Mouse (Mus musculus) CH12.LX (cell line): Measurements from ENCODE around the gene Ccdc142. TPM values are rescaled to one million over a fixed set of nuclear protein-coding genes. Genes with fewer than 3 reads are reported as not detected.

Source experiments
- DNase-seq: peaks from one replicate; pipeline ENCODE4 v3.0.0-alpha.2; 2013; ENCODE audit errors: extremely low read depth
- H3K27ac ChIP-seq: 2 replicates; pipeline ENCODE4 v1.5.1; 2012; ENCODE audit warnings: low read depth, mild to moderate bottlenecking, control low read depth, moderate library complexity; ENCODE audit not compliant: insufficient read depth
- H3K27me3 ChIP-seq: replicated peaks from 2 replicates; pipeline ENCODE3; 2012; ENCODE audit warnings: inconsistent platforms
- H3K36me3 ChIP-seq, 2 experiments: replicated peaks in 1 of 2; 2 replicates each; pipeline versions ENCODE3 to v1.6.1; 2012; ENCODE audit warnings: inconsistent platforms in 1 of 2, low read length in 1 of 2, mild to moderate bottlenecking in 1 of 2, mixed read lengths in 1 of 2, moderate library complexity in 1 of 2; ENCODE audit not compliant: control insufficient read depth in 1 of 2, insufficient read depth in 1 of 2
- H3K4me1 ChIP-seq, 2 experiments: 2 replicates each; pipeline ENCODE4 v1.6.1; 2012; ENCODE audit warnings: inconsistent platforms in 1 of 2, moderate library complexity in 1 of 2; ENCODE audit not compliant: insufficient read depth in 2 of 2, control insufficient read depth in 1 of 2
- H3K4me2 ChIP-seq: 2 replicates; pipeline ENCODE4 v1.6.1; 2012; ENCODE audit warnings: low read depth, mild to moderate bottlenecking, control low read depth; ENCODE audit not compliant: poor library complexity, insufficient read depth, severe bottlenecking
- H3K4me3 ChIP-seq, 3 experiments: fragments of 150-350 bp in 1 of 3; sonication (generic) in 1 of 3; replicated peaks in 1 of 3; 2 replicates each; pipeline versions ENCODE3 to v1.5.1; 2011 to 2012; ENCODE audit warnings: low read depth in 2 of 3, low read length in 2 of 3, mild to moderate bottlenecking in 2 of 3, moderate library complexity in 2 of 3, control low read depth in 1 of 3, improper control_type of control experiment in 1 of 3, inconsistent platforms in 1 of 3, mixed read lengths in 1 of 3; ENCODE audit not compliant: poor library complexity in 1 of 3
- H3K79me2 ChIP-seq: replicated peaks from 2 replicates; pipeline ENCODE4 v1.6.1; 2012; ENCODE audit warnings: mild to moderate bottlenecking, moderate library complexity; ENCODE audit not compliant: control insufficient read depth, poor library complexity, insufficient read depth, severe bottlenecking; ENCODE audit errors: extremely low read depth
- H3K9ac ChIP-seq: 2 replicates; pipeline ENCODE4 v1.6.1; 2012; ENCODE audit warnings: low read depth, mild to moderate bottlenecking, control low read depth, moderate library complexity; ENCODE audit not compliant: insufficient read depth
- H3K9me3 ChIP-seq: replicated peaks from 2 replicates; pipeline ENCODE3; 2012; ENCODE audit warnings: low read length, inconsistent platforms, mixed read lengths
- BHLHE40 ChIP-seq: IDR thresholded peaks from 2 replicates; pipeline ENCODE4 v1.6.1; 2011; ENCODE audit warnings: mild to moderate bottlenecking, low read depth, low read length, improper control_type of control experiment
- CHD2 ChIP-seq: IDR thresholded peaks from 2 replicates; pipeline ENCODE4 v1.6.1; 2011; ENCODE audit warnings: low read length, improper control_type of control experiment
- CTCF ChIP-seq, 2 experiments: IDR thresholded peaks in 1 of 2; conservative IDR thresholded peaks in 1 of 2; 2 replicates each; pipeline ENCODE4 v1.5.1; 2011 to 2012; ENCODE audit warnings: low read depth in 2 of 2, low read length in 2 of 2, improper control_type of control experiment in 1 of 2, inconsistent platforms in 1 of 2, mild to moderate bottlenecking in 1 of 2, moderate library complexity in 1 of 2
- E2F4 ChIP-seq: IDR thresholded peaks from 2 replicates; pipeline ENCODE4 v1.6.1; 2011; ENCODE audit warnings: low read depth, low read length, improper control_type of control experiment; ENCODE audit not compliant: insufficient replicate concordance
- EP300 ChIP-seq: IDR thresholded peaks from 2 replicates; pipeline ENCODE4 v1.6.1; 2011; ENCODE audit warnings: low read length, improper control_type of control experiment
- HCFC1 ChIP-seq: IDR thresholded peaks from 2 replicates; pipeline ENCODE4 v1.6.1; 2012; ENCODE audit warnings: low read depth, mild to moderate bottlenecking, inconsistent platforms, low read length, improper control_type of control experiment
- IRF4 ChIP-seq: IDR thresholded peaks from 2 replicates; pipeline ENCODE4 v1.6.1; 2014; ENCODE audit warnings: low read depth, mild to moderate bottlenecking, inconsistent platforms, low read length, improper control_type of control experiment
- JUN ChIP-seq: IDR thresholded peaks from 2 replicates; pipeline ENCODE4 v1.6.1; 2011; ENCODE audit warnings: low read depth, mild to moderate bottlenecking, low read length, improper control_type of control experiment, moderate library complexity; ENCODE audit not compliant: insufficient read depth
- KAT2A ChIP-seq: IDR thresholded peaks from 2 replicates; pipeline ENCODE4 v1.6.1; 2012; ENCODE audit warnings: low read length, improper control_type of control experiment, inconsistent platforms; ENCODE audit not compliant: insufficient replicate concordance
- MAX ChIP-seq: IDR thresholded peaks from 2 replicates; pipeline ENCODE4 v1.6.1; 2011; ENCODE audit warnings: low read length, improper control_type of control experiment
- MAZ ChIP-seq: IDR thresholded peaks from 2 replicates; pipeline ENCODE4 v1.6.1; 2012; ENCODE audit warnings: low read depth, mild to moderate bottlenecking, inconsistent platforms, low read length, improper control_type of control experiment, moderate library complexity
- MXI1 ChIP-seq: IDR thresholded peaks from 2 replicates; pipeline ENCODE4 v1.6.1; 2011; ENCODE audit warnings: mild to moderate bottlenecking, low read depth, low read length, improper control_type of control experiment
- MYC ChIP-seq: IDR thresholded peaks from 2 replicates; pipeline ENCODE4 v1.6.1; 2011; ENCODE audit warnings: low read depth, mild to moderate bottlenecking, improper control_type of control experiment, low read length
- PAX5 ChIP-seq: IDR thresholded peaks from 2 replicates; pipeline ENCODE4 v1.6.1; 2012; ENCODE audit warnings: low read length, inconsistent platforms, mixed read lengths
- POLR2AphosphoS2 ChIP-seq: IDR thresholded peaks from 2 replicates; pipeline ENCODE4 v1.6.1; 2011; ENCODE audit warnings: low read depth, low read length, improper control_type of control experiment
- RAD21 ChIP-seq: IDR thresholded peaks from 2 replicates; pipeline ENCODE4 v1.6.1; 2011; ENCODE audit warnings: low read depth, mild to moderate bottlenecking, low read length, improper control_type of control experiment, moderate library complexity
- RCOR1 ChIP-seq: conservative IDR thresholded peaks from 2 replicates; pipeline ENCODE4 v1.6.1; 2012; ENCODE audit warnings: low read depth, mild to moderate bottlenecking, inconsistent platforms, low read length, improper control_type of control experiment
- TBP ChIP-seq: conservative IDR thresholded peaks from 2 replicates; pipeline ENCODE4 v1.6.1; 2011; ENCODE audit warnings: low read depth, low read length, improper control_type of control experiment
- USF2 ChIP-seq: conservative IDR thresholded peaks from 2 replicates; pipeline ENCODE4 v1.6.1; 2011; ENCODE audit warnings: low read depth, low read length, improper control_type of control experiment
- ZC3H11A ChIP-seq: IDR thresholded peaks from 2 replicates; pipeline ENCODE4 v1.6.1; 2012; ENCODE audit warnings: low read depth, mild to moderate bottlenecking, inconsistent platforms, low read length, improper control_type of control experiment
- ZKSCAN1 ChIP-seq: IDR thresholded peaks from 2 replicates; pipeline ENCODE4 v1.6.1; 2012; ENCODE audit warnings: low read depth, inconsistent platforms, low read length, improper control_type of control experiment, borderline replicate concordance
- ZMIZ1 ChIP-seq: IDR thresholded peaks from 2 replicates; pipeline ENCODE4 v1.6.1; 2012; ENCODE audit warnings: low read depth, mild to moderate bottlenecking, inconsistent platforms, low read length, improper control_type of control experiment
- ZNF384 ChIP-seq: IDR thresholded peaks from 2 replicates; pipeline ENCODE4 v1.6.1; 2012; ENCODE audit warnings: low read depth, low read length, improper control_type of control experiment, inconsistent platforms
- dilution Hi-C: fragments of 300-500 bp; cut with MboI; formaldehyde crosslinking; loops from 2 replicates; pipeline ENCODE4 v1.14.3; 2020; ENCODE audit warnings: low sequenced_read_pairs; ENCODE audit not compliant: extremely low pct_unique_long_range_greater_than_20kb, extremely low pct_ligation_motif_present
- in situ Hi-C: fragments of 300-500 bp; cut with MboI; formaldehyde crosslinking; loops from 3 replicates; pipeline ENCODE4 v1.14.3; 2019; ENCODE audit warnings: low sequenced_read_pairs, low pct_ligation_motif_present, low pct_unique_long_range_greater_than_20kb, mixed read lengths
- polyA plus RNA-seq: library from polyadenylated mRNA; unstranded; fragments of >175 nt; gene quantifications from 2 replicates; pipeline ENCODE4 v1.2.1, GENCODE M21; 2012; ENCODE audit warnings: low read depth; ENCODE audit not compliant: insufficient read length
- total RNA-seq, 2 experiments: library from RNA; depleted of rRNA; stranded (reverse); fragments of 300-350 nt in 1 of 2; fragments of >200 nt in 1 of 2; gene quantifications; 2 replicates each; pipeline ENCODE4 v1.2.3; 2012 to 2014

Ccdc142 gene
- total and polyA plus RNA-seq, 3 experiments = 0.38 to 3.1 (median 1.7) TPM

GRCm38 (mm10) chr6:83145805-83146204, 44.4 kb downstream of the Ccdc142 start:
- Histone ChIP-seq H3K4me2 (no peak overlapping the region), H3K4me3 (no peak overlapping the region), H3K9ac (no peak overlapping the region), H3K79me2 (no peaks in the 10 kb centered on the region), H3K27ac (no peak overlapping the region), H3K36me3 (peaks cover 0 to 5% of the 10 kb centered on the region in 2 experiments), H3K27me3 (no peaks in the 10 kb centered on the region), H3K4me1 (peaks cover 3 to 11% of the 10 kb centered on the region in 2 experiments; a peak in 2 of 4 replicates), H3K9me3 (no peaks in the 10 kb centered on the region)
- in situ Hi-C loops (no loop called here), dilution Hi-C loops (no loop called here)
- no peak for TF ChIP-seq CTCF (conservative IDR thresholded peaks at IDR 0.05 in 1 of 2, IDR thresholded peaks at IDR 0.05 in 1 of 2; ENCODE audit: low read depth in 2 of 2, low read length in 2 of 2)
- TF ChIP-seq ZNF384 = no peak
- no peak for TF ChIP-seq MXI1
- TF ChIP-seq JUN = no peak
- no peak for TF ChIP-seq ZKSCAN1
- TF ChIP-seq ZMIZ1 = no peak
- no peak for TF ChIP-seq TBP
- no peak for TF ChIP-seq POLR2AphosphoS2
- no peak for TF ChIP-seq USF2
- no peak for TF ChIP-seq E2F4
- no peak for TF ChIP-seq MAX
- no peak for TF ChIP-seq BHLHE40
- no peak for TF ChIP-seq IRF4
- TF ChIP-seq CHD2 = no peak
- no peak for TF ChIP-seq KAT2A
- TF ChIP-seq MAZ = no peak
- TF ChIP-seq EP300 = no peak
- TF ChIP-seq MYC = no peak
- no peak for TF ChIP-seq RAD21
- no peak for TF ChIP-seq HCFC1
- DNase-seq = no peak

- Histone ChIP-seq H3K79me2 (no peaks in the 10 kb centered on the region), H3K36me3 (peaks cover 0 to 11% of the 10 kb centered on the region in 2 experiments), H3K9ac (no peak overlapping the region), H3K27ac (no peak overlapping the region), H3K4me2 (no peak overlapping the region), H3K4me1 (peaks cover 4 to 12% of the 10 kb centered on the region in 2 experiments; a peak in 2 of 4 replicates), H3K9me3 (no peaks in the 10 kb centered on the region), H3K27me3 (no peaks in the 10 kb centered on the region), H3K4me3 (no peak overlapping the region)
- no peak for DNase-seq
- in situ Hi-C loops (no loop called here), dilution Hi-C loops (no loop called here)
- TF ChIP-seq RCOR1 (no peak), ZC3H11A (no peak), BHLHE40 (no peak), PAX5 (no peak), MYC (no peak), ZMIZ1 (no peak), E2F4 (no peak)
Observed at GRCm38 (mm10) chr6:83147280-83147679, 45.9 kb downstream of the Ccdc142 start.
